Mouse (Mus musculus) liver, adult 2 months (tissue): Measurements from ENCODE around the gene Sh3bgrl.

Source experiments
- CTCF ChIP-seq: fragments of 200-500 bp; IDR thresholded peaks from 2 replicates; pipeline ENCODE4 v1.5.1; 2011; ENCODE audit warnings: low read depth, low read length, control low read depth
- POLR2A ChIP-seq: fragments of 200-500 bp; IDR thresholded peaks from 2 replicates; pipeline ENCODE4 v1.6.1; 2011; ENCODE audit warnings: low read length, control low read depth; ENCODE audit not compliant: insufficient read depth; ENCODE audit errors: extremely low read depth

DNA sequence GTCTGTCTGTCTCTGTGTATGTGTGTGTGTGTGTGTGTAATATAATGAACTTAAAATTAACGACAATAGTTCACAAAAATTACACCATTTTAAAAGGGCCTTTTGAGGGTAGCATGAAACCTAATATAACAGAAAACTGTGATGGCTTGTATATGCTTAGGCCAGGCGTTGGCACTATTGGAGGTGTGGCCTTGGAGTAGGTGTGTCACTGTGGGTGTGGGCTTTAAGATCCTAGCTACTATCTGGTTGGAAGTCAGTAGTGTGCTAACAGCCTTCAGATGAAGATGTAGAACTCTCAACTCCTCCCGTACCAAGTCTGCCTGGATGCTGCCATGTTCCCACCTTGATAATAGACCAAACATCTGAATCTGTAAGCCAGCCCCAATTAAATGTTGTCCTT lies 23.4 kb upstream of the Sh3bgrl start:
- TF ChIP-seq CTCF (no peak), POLR2A (no peak)
